Mouse (Mus musculus) cerebellum, adult (tissue): ENCODE measurements around the gene Eif5b.
"Not testable (repeated sequence)": the region's sequence is repeated elsewhere in the genome, so short reads cannot be mapped to it uniquely, and the experiment has no call there.

ENCODE experiments used
- ATAC-seq: cut with Nextera tagmentation; 2 replicates; pipeline ENCODE4 v1.9.2; 2017; ENCODE audit warnings: mild to moderate bottlenecking, moderate library complexity, mixed read lengths; ENCODE audit not compliant: insufficient number of reproducible peaks, low FRiP score, low TSS enrichment

The Eif5b gene

GRCm38 (mm10) chr1:38001956-38002355 is 4.1 kb downstream of the Eif5b start:
- no peak for ATAC-seq

GRCm38 (mm10) chr1:38003046-38003445 is 5.2 kb downstream of the Eif5b start:
- no peak for ATAC-seq

- no peak for ATAC-seq
Measured at GRCm38 (mm10) chr1:38006741-38007140, 8.9 kb downstream of the Eif5b start.

GRCm38 (mm10) chr1:38011647-38012046 is 13.8 kb downstream of the Eif5b start:
- no peak for ATAC-seq

- no peak for ATAC-seq
Measured at GRCm38 (mm10) chr1:38012104-38012503, 14.3 kb downstream of the Eif5b start.

- no peak for ATAC-seq
Measured at GRCm38 (mm10) chr1:38012509-38012908, 14.7 kb downstream of the Eif5b start.

- no peak for ATAC-seq
Measured at GRCm38 (mm10) chr1:38014551-38015203, 16.9 kb downstream of the Eif5b start.

- no peak for ATAC-seq
Measured at GRCm38 (mm10) chr1:38027301-38027700, 29.5 kb downstream of the Eif5b start.

GRCm38 (mm10) chr1:38031391-38031790 is 33.6 kb downstream of the Eif5b start:
- no peak for ATAC-seq

- no peak for ATAC-seq
Measured at GRCm38 (mm10) chr1:38035521-38035920, 37.7 kb downstream of the Eif5b start.

GRCm38 (mm10) chr1:38037375-38037774 is 39.6 kb downstream of the Eif5b start:
- no peak for ATAC-seq

GRCm38 (mm10) chr1:38038898-38039297 is 41.1 kb downstream of the Eif5b start:
- no peak for ATAC-seq

GRCm38 (mm10) chr1:38048121-38048520 is 50.3 kb downstream of the Eif5b start:
- ATAC-seq: no peak

GRCm38 (mm10) chr1:38049562-38049961 is 51.8 kb downstream of the Eif5b start:
- ATAC-seq: no peak

GRCm38 (mm10) chr1:38055176-38055575 is 57.4 kb downstream of the Eif5b start:
- ATAC-seq: no peak

- ATAC-seq: no peak
Measured at GRCm38 (mm10) chr1:38058417-38058816, 60.6 kb downstream of the Eif5b start.

GRCm38 (mm10) chr1:38062156-38062555 is 64.3 kb downstream of the Eif5b start:
- ATAC-seq: not testable (repeated sequence)

- no peak for ATAC-seq
Measured at GRCm38 (mm10) chr1:38067276-38067675, 69.5 kb downstream of the Eif5b start.

- ATAC-seq: no peak
Measured at GRCm38 (mm10) chr1:38071326-38071725, 73.5 kb downstream of the Eif5b start.

- ATAC-seq: no peak
Measured at GRCm38 (mm10) chr1:38081316-38081715, 83.5 kb downstream of the Eif5b start.

GRCm38 (mm10) chr1:38103214-38103613 is 105.4 kb downstream of the Eif5b start:
- no peak for ATAC-seq

- no peak for ATAC-seq
Measured at GRCm38 (mm10) chr1:38103813-38104212, 106.0 kb downstream of the Eif5b start.
